Mouse (Mus musculus) adrenal gland, postnatal 4 days (tissue): Measurements from ENCODE around the gene Runx1. TPM values are rescaled to one million over a fixed set of nuclear protein-coding genes. Genes with fewer than 3 reads are reported as not detected.

Experiments used
- DNase-seq, 2 experiments: peaks; one replicate each; pipeline ENCODE4 v3.0.0; 2021 to 2022; ENCODE audit warnings: low spot score in 2 of 2, mixed read lengths in 2 of 2
- total RNA-seq, 2 experiments: library from RNA; stranded (reverse); gene quantifications; 2 replicates each; pipeline ENCODE4 v1.2.3; 2021

The Runx1 gene
- total RNA-seq, 2 experiments from 2014 or later = 4.1 to 4.5 TPM

DNA sequence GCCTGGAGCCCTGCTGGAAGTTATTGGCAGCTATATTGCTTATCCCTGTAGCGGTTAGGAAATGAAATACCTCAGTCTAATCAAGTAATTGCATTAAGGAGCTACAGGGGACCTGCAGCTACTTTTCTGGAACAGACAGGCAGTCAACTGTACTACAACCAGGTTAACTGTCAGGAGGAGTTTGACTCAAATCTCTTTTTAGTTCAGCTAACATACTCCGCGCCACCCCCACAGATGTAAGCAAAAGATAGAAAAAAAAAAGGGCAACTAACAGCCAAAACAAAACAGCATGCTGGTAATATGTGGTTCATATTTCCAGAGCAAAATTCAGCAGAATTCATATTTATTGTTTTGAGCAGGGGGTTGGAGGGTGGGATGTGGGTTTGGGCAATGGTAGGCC is 72.0 kb downstream of the Runx1 start:
- no peak for DNase-seq

- DNase-seq = no peak
Observed at GRCm38 (mm10) chr16:92753139-92753538, 72.8 kb downstream of the Runx1 start.

DNA sequence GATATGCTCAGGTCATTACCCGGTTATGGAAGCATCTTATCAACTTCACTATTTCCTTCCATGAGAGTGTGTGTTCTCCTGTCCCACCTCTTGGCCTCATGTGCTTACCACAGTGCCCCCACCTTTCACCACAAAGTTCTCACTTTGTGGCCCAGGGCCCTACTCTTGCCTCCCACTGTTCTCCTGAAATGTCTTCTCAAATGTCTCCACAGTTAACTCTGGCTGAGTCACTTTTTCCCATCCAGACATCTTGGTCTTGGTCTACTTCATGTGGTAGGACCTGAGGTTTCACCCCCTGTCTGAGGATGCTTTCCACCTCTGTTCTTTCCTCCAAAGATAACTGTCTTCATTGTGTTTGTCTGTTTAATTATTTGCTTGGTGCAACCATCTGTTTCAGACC is 77.7 kb downstream of the Runx1 start:
- DNase-seq = no peak

DNA sequence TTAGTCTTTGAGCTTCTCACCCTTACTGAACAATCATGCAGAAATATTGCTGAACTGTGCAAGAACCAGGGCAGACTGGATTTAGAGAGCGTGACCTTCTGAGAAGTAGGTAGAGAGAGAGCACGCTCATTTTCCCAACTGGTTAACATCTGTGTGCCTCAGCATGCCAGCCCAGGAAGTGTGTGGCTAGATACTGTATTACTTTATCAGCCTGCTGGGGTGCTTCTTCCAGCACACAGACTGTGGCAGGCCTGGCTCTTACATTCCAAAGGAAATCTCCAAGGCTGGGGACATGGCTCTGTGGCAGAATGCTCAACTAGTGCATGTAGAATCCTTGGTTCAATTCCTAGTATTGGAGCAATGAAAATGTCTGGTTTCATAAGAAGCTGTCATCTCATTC is 78.9 kb downstream of the Runx1 start:
- DNase-seq = no peak

- no peak for DNase-seq
Observed at GRCm38 (mm10) chr16:92745239-92745638, 80.7 kb downstream of the Runx1 start.

DNA sequence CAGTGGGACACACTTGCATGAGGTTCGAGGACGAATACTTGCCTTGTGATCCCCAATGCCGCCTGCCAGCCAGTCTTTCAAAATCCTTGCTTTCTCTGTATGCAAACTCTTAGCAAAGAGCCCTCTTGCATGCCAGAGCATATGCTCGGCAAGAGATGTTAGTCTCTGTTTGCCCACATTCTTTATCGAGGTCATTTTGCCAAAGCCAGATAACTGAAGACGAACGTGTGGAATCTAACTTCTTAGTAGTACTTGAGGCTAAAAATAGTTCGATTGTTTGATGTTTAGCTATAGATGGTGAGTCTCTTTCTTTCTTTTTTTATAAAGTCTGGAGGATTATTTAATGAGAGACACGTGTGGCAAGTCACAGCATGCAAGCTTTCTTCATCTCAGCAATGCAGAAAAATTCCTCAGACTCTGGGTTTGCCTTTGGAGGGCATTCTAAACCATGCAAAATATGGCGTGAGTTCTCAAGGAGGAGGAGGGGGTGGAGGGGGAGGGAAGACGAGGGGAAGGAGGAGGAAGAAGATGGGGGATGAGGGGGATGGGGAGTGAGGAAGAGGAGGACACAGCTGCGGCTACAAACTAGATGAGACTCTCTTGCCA is 81.7 kb downstream of the Runx1 start:
- DNase-seq = no peak

- no peak for DNase-seq
Observed at GRCm38 (mm10) chr16:92743755-92744154, 82.2 kb downstream of the Runx1 start.

GRCm38 (mm10) chr16:92741342-92741741 is 84.6 kb downstream of the Runx1 start:
- no peak for DNase-seq

- DNase-seq = no peak
Observed at GRCm38 (mm10) chr16:92740541-92740940, 85.4 kb downstream of the Runx1 start.

DNA sequence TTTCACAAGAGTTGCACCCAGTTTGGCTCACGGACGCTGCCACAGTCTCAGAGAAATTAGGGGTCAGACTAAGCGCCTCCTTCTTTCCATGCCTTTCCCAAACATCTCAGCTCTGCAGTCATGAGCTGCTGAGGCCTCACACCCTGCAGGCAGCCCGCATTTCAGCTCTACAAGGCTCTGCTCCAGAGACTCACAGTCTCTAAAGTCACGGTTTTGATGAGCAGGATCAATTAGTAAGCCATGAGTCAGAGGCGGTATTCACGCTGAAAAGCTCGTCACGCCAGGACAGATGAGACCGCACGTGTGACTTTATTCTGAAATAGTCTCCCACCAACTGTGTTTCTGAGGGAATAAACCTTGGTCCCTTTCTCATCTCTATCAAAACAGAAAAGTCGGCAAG is 86.0 kb downstream of the Runx1 start:
- DNase-seq = no peak

GRCm38 (mm10) chr16:92739071-92739793 is 86.7 kb downstream of the Runx1 start:
- no peak for DNase-seq

DNA sequence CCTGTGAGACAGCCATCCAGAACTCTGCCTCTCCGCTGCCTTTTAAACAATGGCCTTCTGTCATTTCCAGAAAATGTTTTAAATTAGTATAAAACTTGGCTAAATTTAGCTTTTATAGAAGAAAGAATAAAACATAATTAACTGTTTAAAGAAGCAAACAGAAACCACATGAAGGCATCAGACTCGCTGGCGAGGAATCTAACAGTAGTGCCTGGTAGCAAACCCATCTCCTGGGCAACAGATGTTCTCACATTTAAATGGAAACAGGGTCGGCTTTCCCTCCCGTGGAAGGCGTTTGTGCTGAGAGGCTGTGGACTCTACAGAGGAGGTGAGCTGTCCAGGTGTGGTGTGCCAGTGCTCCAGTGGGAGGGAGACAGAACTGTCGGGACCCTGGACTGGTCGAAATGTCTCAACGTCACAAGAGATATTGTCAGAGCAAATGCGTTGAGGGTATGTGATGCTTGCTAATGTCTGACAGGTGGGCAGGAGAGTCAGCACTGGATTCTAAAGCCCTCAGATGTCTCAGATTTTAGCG is 87.4 kb downstream of the Runx1 start:
- DNase-seq = no peak

GRCm38 (mm10) chr16:92726870-92727269 is 99.1 kb downstream of the Runx1 start:
- no peak for DNase-seq

DNA sequence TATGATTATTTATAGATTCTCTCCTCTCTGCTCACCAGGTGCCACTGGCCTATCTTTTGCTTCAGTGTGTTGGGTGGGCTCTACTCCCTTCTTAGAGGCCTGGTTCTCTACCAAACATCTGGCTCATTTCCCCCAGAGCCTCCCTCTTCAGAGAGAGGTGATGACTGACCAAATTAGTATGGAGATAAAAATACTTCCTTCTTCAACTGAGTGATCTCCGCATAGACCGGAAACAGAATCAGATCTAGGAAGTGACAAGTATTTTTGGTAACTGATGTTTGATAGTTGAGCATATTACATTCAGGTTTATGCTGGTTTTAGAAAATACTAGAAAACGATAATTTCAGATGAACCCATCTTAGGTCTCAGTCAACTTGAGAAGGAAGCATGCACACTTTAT is 101.4 kb downstream of the Runx1 start:
- no peak for DNase-seq

DNA sequence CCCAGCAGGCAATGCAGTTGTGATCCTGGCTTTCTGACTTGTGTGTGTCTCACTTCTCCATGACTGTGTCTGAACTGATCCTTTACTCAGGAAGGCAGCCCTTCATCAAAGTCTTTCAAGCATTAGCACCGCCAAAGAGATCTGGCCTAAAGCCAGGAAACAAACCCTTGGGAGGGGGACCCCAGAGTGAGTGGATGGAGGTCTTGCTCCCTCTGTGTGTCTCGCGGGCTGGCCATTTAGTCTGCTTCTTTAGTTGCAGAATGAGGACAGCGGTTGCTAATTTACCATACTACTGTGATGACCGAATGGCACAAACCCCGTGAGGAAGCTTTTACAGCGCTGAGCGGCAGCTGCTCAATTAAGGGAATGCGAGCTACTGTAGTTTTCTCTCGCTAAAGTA is 105.3 kb downstream of the Runx1 start:
- DNase-seq = no peak

DNA sequence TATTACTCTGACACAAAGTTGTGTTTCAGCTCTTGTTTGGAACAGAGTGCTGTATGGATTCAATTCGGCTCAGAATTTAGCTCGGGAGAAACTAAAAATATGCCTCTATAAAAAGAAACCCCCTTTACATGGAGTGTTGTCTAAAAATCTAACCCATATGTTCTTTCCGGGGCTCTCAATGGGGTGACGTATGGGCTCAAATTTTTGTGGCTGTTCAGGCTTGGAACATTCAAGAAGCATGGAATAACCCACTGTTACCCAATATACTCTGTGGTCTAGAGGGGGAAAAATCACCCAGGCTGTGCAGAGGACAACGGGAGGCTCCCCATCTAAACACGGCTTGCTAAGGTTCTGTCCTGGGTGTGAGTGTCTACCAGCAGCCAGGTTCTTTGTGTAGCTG is 106.2 kb downstream of the Runx1 start:
- DNase-seq = no peak

GRCm38 (mm10) chr16:92715599-92716483 is 110.1 kb downstream of the Runx1 start:
- DNase-seq = peak in 1 of 2 experiments; percentile 7

- DNase-seq = no peak
Observed at GRCm38 (mm10) chr16:92710161-92710560, 115.8 kb downstream of the Runx1 start.

GRCm38 (mm10) chr16:92708718-92709117 is 117.2 kb downstream of the Runx1 start:
- DNase-seq = no peak

GRCm38 (mm10) chr16:92707712-92708111 is 118.2 kb downstream of the Runx1 start:
- DNase-seq = no peak

DNA sequence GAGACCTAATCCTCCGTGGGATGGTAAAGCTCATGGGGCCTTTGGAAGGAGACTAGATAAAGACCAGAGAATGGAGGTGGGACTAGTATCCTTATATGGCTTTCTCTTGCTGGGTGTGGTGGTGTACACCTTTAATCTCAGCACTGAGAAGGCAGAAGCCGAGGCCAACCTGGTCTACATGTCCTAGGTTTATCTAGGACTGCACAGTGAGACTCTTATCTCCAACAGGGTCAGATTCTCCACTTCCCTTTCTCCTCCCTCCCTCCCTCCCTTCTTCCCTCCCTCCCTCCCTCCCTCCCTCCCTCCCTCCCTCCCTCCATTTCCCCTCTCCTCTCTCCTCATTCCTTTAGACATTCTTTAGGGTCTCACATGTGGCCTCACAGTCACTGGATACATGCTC is 118.8 kb downstream of the Runx1 start:
- no peak for DNase-seq
